Mouse (Mus musculus) cortical plate, adult 2 months (tissue): Measurements from ENCODE around the gene Cebpzos.

ENCODE experiments used
- CTCF ChIP-seq: fragments of 200-500 bp; IDR thresholded peaks from 2 replicates; pipeline ENCODE4 v1.5.1; 2011; ENCODE audit warnings: mild to moderate bottlenecking, control low read depth, low read length; ENCODE audit not compliant: insufficient read depth; ENCODE audit errors: extremely low read depth
- POLR2A ChIP-seq: fragments of 200-500 bp; IDR thresholded peaks from 2 replicates; pipeline ENCODE4 v1.6.1; 2011; ENCODE audit warnings: mild to moderate bottlenecking, low read length, control low read depth; ENCODE audit not compliant: insufficient read depth; ENCODE audit errors: extremely low read depth

- TF ChIP-seq CTCF: no peak
- no peak for TF ChIP-seq POLR2A
Measured at GRCm38 (mm10) chr17:78909374-78909773, 6.9 kb upstream of the Cebpzos start.
